Mouse (Mus musculus): ENCODE data around the gene Lamc1. TPM values are rescaled to one million over a fixed set of nuclear protein-coding genes. Genes with fewer than 3 reads are reported as not detected.
"Not testable (repeated sequence)": the region's sequence is repeated elsewhere in the genome, so short reads cannot be mapped to it uniquely, and the experiment has no call there.

The Lamc1 gene
- polyA plus RNA-seq, 3 experiments from 2014 or later = 6.2 to 11.7 (median 8.9) TPM

- no peak for ATAC-seq
These were observed 1.4 kb downstream of the Lamc1 start for GRCm38 (mm10) chr1:153331206-153331605.

DNA sequence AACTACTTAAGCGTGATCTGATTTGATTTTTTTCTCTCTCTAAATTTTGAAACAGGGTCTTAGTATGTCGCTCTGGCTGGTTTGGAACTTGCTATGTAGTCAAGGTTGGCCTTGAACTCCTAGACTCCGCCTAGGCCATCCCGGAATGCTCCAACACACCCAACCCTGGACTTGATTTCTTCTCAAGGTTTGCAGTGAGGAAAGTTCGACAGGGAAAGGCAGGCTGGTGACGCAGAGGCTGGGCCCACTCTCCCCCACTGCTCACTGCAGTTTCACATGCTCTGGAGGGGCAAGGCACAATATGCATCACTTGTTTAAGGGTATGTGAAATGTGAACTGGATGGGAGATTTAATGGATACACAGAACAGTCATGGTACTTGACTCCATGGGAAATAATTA is 3.3 kb downstream of the Lamc1 start:
- ATAC-seq = no peak

DNA sequence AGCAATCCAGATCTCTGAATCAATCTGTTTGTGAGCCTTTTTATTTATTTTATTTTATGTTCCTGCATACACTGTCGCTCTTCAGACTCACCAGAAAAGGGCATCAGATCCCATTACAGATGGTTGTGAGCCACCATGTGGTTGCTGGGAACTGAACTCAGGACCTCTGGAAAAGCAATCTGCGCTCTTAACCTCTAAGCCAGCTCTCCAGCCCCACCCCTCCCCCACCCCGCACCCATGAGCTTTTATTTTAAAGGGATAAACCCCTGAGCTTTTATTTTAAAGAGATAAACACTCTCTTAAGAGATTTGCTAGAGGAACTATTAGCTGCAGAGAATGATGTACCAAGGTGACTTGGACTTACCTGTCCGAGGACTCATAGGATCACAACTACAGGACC is 5.5 kb downstream of the Lamc1 start:
- no peak for ATAC-seq

GRCm38 (mm10) chr1:153326226-153326625 is 6.4 kb downstream of the Lamc1 start:
- ATAC-seq = no peak

DNA sequence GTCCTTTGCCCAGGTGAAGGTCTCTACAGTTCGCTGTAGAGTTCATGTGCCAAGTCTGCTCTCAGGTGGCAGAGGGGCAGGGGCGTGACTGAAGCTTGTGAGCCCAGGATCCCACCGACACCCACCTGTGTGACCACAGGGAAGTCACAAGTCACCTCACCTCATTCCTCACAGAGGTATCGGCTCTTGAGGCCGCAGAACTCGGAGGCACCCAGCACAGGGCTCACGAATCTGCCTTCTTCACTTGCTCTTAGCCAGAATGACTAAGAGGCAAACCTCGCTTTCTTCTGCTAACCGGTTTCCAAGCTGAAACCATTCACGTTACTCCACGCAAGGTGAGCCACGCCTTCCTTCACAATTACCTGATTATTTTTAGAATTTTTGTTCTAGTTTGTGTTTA is 11.2 kb downstream of the Lamc1 start:
- no peak for ATAC-seq

DNA sequence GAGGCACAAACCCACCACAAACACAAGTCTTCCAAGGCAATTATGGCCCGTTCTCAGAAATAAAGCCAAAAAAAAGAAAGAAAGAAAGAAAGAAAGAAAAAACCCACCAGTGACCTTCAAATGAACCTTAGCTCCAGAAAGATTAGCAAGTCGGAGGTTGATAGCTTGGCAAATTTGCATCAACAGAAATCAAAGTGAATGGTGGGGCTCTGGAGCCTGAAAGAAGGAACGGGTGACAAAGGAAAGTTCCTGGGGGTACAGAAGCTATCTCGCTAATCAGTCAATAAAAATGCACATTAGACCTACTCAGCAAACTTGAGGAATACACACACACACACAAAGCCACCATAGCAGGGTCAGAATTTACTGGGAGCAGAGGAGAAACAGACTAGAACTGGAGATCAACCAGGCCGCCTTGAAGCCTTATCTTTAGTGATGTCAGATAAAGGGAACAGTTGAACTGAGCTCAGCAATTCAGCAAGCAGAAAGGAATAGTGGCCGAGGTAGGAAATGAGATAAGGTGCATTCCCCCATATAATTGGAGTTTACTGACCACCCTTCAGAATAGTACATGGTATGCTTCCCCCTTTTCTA is 11.9 kb downstream of the Lamc1 start:
- no peak for ATAC-seq

DNA sequence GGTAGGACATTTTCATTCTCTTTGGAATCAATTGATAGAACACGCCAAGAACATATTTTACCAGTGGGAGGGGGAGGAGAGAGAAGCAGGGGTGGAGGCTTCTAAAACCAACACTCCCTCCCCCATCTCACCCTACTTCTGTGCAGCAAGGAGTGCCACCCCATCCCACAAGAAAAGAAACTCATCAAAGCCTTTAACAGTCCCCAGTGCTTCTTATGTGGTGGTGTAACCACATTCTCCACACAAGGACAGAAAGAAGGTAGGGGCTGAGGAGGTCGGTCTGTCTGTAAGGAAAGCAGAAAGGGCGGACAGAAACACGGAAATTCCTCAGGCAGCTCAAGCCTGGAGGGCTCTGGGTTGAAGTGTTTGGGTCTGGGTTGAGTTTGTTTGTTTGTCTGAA is 12.5 kb downstream of the Lamc1 start:
- peak; percentile 80 for ATAC-seq

DNA sequence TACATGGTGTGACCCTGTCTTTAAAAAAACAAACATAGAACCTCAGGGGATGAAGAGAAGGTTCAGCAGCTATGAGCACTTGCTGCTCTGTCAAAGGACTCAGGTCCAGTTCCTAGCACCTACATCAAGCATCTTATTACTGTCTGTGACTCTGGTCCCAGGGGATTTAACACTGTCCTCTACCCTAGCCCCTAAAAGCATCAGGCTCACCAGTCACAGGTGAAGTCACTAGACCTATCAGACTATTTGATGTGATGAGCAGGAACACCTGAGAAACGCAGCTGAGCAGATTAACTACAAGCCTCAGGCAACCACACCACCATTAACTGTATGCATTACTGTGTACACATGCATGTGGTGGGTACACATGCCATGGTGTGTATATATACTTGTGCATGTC is 13.8 kb downstream of the Lamc1 start:
- no peak for ATAC-seq

DNA sequence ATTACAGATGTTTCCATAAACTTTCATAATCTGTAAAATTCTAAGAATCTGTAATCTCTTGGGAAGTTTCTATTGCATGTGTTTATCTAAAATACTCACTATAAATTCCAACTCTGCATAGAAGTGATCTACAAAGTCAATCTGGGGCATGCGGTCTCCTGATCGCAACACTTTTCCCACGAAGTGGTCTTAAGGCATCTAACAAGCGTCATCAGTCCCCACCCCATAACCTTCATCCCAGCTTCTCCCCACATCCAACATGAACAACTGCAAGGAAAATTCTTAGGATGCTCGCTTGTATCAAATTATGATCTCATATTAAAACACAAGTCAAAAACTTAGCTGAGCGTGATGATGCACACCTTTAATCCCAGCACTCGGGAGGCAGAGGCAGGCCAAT is 14.3 kb downstream of the Lamc1 start:
- no peak for ATAC-seq

DNA sequence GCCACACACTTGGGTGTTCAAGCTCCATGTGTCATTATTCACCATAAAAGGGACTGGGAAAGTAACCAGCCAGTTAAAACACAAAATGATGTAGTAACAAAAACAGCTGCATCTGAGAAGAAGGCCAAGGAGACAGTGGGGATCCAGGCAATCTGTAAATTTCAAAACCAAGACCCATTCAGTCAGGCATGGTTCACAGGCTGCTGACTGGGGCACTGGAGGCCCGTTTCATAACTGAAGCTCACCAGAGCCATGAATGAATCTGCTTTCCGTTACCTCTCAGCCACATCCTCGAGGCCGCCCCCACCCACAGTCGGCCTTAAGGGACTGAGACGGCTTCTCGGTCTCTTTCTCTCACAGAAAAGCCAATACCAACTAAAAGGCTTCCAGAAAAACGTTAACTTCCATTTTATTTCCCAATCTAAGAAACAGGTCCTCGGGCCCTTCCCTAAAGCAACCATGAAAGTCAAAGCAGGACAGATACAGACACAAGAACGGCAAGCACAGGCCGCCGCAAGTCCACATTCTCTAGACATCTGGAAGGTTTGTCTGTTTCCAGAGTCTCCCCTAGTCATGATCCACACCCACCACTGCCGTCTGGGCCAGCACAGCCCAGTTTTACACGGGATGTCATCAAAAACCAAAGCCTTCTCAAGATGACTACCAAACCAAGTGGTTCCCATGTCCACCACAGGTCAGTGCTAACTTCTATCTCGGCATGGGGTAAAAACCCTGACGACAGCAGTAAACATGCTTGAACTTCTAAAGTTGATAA is 14.9 kb downstream of the Lamc1 start:
- ATAC-seq = peak; percentile 67

DNA sequence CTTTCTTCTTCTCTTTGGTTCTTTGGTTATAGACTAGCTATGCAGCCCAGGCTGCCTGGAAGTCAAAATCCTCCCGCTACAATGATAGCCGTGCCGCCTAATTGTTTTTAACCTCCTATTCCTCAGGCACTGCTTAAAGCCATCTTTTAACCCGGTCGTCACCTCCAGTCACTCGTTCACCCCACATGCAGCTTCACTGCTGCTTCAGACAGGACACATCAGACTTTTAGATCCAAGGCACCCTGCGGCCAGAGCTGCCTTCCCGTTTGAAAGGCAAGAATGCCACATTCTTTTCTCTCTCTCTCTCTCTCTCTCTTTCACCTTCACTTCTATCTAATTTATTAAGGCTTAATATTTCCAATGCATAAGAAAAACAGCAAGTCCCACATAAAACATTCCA is 15.6 kb downstream of the Lamc1 start:
- ATAC-seq = no peak

DNA sequence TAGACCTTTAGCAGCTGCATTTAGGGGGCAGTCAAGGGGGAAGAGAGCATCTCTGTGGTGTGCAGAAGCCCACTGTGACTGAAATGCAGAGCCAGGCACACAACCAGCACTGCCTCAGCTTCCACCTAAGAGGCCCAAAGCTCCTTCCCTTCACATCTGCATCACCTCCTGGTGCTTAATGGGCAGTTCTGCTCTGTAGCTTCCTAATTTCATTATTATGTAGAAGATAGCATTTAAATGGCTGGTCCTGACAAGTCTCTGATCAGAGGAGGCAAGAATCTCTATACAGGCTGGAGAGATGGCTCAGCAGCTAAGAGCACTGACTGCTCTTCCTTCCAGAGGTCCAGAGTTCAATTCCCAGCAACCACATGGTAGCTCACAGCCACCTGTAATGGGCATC is 16.3 kb downstream of the Lamc1 start:
- ATAC-seq = no peak

DNA sequence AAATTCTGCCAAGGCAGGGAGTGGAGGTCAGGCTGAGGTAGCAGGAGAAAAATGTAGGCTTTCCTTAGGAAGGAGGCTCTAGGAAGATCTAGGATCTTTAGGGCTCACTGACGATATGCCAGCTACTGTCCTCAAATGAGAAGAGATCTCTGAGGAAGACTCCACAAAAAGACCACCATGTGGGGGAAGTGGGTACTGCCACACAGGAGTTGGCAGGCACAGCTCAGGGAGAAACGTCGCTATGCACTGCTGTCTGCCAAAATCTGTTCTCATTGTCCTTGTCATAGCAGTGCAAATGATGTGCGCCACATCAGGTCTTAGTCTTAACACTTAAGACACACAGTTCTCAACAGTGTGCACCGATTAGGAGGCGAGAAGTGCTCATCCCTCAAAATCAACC is 17.5 kb downstream of the Lamc1 start:
- no peak for ATAC-seq

- ATAC-seq = no peak
These were observed 19.6 kb downstream of the Lamc1 start for GRCm38 (mm10) chr1:153312992-153313391.

DNA sequence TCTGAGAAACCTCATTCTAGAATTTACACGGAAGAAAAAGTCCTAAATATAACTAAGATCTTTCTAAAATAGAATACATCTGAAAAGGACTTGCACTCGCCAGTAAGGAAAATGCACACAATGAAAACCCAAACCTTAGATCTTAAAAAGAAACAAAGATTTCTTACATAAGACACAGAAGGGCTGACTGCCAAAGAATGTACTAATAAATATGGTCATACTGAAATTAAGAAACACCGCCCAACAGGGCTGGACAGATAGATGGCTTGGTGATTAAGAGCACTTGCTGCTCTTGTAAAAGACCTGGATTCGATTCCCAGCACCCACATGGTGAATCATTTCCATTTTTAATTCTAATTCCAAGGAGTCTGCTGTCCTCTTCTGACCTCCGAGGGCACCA is 22.4 kb downstream of the Lamc1 start:
- ATAC-seq = no peak

- no peak for ATAC-seq
These were observed 23.3 kb downstream of the Lamc1 start for GRCm38 (mm10) chr1:153309310-153309709.

- ATAC-seq = peak; percentile 22
These were observed 23.7 kb downstream of the Lamc1 start for GRCm38 (mm10) chr1:153308915-153309296.

GRCm38 (mm10) chr1:153308179-153308914 is 24.2 kb downstream of the Lamc1 start:
- peak; percentile 41 for ATAC-seq

GRCm38 (mm10) chr1:153307509-153308178 is 24.9 kb downstream of the Lamc1 start:
- peak; percentile 6 for ATAC-seq

DNA sequence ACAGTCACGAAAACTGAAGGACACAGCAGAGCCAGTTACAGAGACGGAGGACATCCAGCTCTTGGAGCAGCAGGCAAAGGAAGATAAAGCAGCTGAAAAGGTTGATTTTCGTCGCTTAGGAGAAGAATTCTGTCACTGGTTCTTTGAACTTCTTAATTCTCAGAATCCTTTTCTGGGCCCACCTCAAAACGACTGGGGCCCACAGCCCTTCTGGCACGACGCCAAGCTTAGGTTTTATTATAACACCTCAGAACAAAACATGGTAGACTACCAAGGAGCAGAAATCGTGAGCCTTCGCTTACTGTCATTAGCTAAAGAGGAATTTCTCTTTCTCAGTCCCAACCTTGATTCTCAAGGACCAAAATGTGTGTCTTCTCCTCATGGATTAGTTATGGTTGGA is 26.9 kb downstream of the Lamc1 start:
- not testable (repeated sequence) for ATAC-seq

DNA sequence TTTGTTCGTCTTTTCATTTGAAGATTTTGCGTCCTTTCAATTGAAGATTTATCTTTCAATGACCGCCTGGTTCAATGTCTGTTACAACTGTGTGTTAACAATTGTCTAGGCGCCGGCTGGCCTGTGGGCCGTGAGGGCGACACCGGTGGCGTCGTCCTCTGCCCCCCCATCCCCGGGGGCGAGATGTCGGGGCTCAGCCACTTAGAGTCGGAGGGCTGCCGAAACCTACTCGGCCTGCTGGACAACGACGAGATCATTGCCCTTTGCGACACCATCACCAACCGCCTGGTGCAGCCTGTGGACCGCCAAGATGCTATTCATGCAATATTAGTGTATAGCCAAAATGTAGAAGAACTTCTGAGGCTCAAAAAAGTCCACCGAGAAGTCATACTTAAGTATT is 27.3 kb downstream of the Lamc1 start:
- ATAC-seq = not testable (repeated sequence)

DNA sequence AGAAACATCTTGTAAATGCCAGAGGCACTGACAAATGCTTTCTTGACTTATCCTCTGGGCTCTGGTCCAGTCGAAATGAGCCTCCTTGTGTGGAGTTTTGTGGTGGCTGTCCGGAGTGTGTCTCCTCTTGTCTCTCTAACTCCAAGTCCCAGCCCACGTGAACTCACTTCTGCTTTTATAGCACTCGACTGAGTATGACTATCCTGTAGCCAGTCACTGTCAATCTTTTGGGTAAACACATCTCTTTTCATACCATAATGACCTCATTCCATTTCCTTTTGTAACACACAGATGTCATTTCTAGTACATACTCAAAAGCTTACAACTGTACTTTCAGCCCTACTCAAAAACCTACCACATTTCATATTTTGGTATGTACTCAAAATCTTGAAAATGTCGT is 33.1 kb downstream of the Lamc1 start:
- peak; percentile 25 for ATAC-seq

- ATAC-seq = not testable (repeated sequence)
These were observed 34.7 kb downstream of the Lamc1 start for GRCm38 (mm10) chr1:153297774-153298363.
